Mouse (Mus musculus) stomach, embryonic 16.5 days (tissue): Measurements from ENCODE around the gene Rela. TPM values are rescaled to one million over a fixed set of nuclear protein-coding genes. Genes with fewer than 3 reads are reported as not detected.

Experiments
- ATAC-seq: fragments of 200-750 bp; cut with Nextera tagmentation; 2 replicates; pipeline ENCODE4 v1.8.0; 2017; ENCODE audit warnings: moderate number of reproducible peaks, moderate TSS enrichment; ENCODE audit not compliant: insufficient read depth, low FRiP score
- H3K27ac ChIP-seq: fragments of 300-500 bp; sonication (generic); 2 replicates; pipeline ENCODE4 v1.5.1; 2014; ENCODE audit warnings: low read length
- H3K27me3 ChIP-seq: fragments of 300-500 bp; sonication (generic); 2 replicates; pipeline ENCODE4 v1.6.1; 2014; ENCODE audit warnings: low read length, control low read depth, mixed read lengths; ENCODE audit not compliant: control insufficient read depth, insufficient read depth
- H3K36me3 ChIP-seq: fragments of 300-500 bp; sonication (generic); 2 replicates; pipeline ENCODE4 v1.6.1; 2014; ENCODE audit warnings: low read length; ENCODE audit not compliant: control insufficient read depth, insufficient read depth
- H3K4me1 ChIP-seq: fragments of 300-500 bp; sonication (generic); 2 replicates; pipeline ENCODE4 v1.6.1; 2014; ENCODE audit warnings: low read length, control low read depth, mixed read lengths; ENCODE audit not compliant: control insufficient read depth, insufficient read depth
- H3K4me2 ChIP-seq: fragments of 300-500 bp; sonication (generic); 2 replicates; pipeline ENCODE4 v1.6.1; 2014; ENCODE audit warnings: low read depth, low read length, mixed read lengths
- H3K4me3 ChIP-seq: fragments of 300-500 bp; sonication (generic); replicated peaks from 2 replicates; pipeline ENCODE4 v1.5.1; 2014; ENCODE audit warnings: mild to moderate bottlenecking, low read length
- H3K9ac ChIP-seq: fragments of 300-500 bp; sonication (generic); 2 replicates; pipeline ENCODE4 v1.6.1; 2014; ENCODE audit warnings: low read length
- H3K9me3 ChIP-seq: fragments of 300-500 bp; sonication (generic); replicated peaks from 2 replicates; pipeline ENCODE4 v1.6.1; 2016; ENCODE audit warnings: low read length, control low read depth; ENCODE audit not compliant: control insufficient read depth
- WGBS: fragments of 180-500 bp; shearing (Covaris S2); extraction: QIAGEN DNeasy Blood & Tissue Kit; methylation state at CpG from one replicate; pipeline ENCODE4 v1.1.7; 2014; 5-methylcytosine and 5-hydroxymethylcytosine counted together
- polyA plus RNA-seq: library from polyadenylated mRNA; unstranded; fragments of >200 nt; fragmentation: Nextera tagmentation; extraction: Ambion mirVana; gene quantifications from 2 replicates; pipeline ENCODE4 v1.2.1, GENCODE M21; 2015

Rela gene
- polyA plus RNA-seq, 1 experiment from 2014 or later, result 47.9 TPM

GRCm38 (mm10) chr19:5621884-5622283, 15.4 kb upstream of the Rela start:
- H3K36me3 ChIP-seq, result no peaks in the 10 kb centered on the region
- no peaks in the 10 kb centered on the region; the same call in 1 of the 2 replicates for H3K27me3 ChIP-seq
- no peak overlapping the region for H3K4me3 ChIP-seq
- ATAC-seq, result no peak
- no peaks in the 10 kb centered on the region for H3K4me1 ChIP-seq
- no peaks in the 10 kb centered on the region for H3K9me3 ChIP-seq
- no peak overlapping the region for H3K27ac ChIP-seq
- H3K4me2 ChIP-seq, result no peak overlapping the region
- no peak overlapping the region for H3K9ac ChIP-seq
- 68% methylated on average over 5 of the region's 5 CpGs for WGBS

GRCm38 (mm10) chr19:5625311-5625710, 12.0 kb upstream of the Rela start:
- ATAC-seq, result no peak

GRCm38 (mm10) chr19:5629907-5630306, 7.4 kb upstream of the Rela start:
- H3K4me2 ChIP-seq, result no peak overlapping the region
- H3K27me3 ChIP-seq, result no peaks in the 10 kb centered on the region
- no peak for ATAC-seq
- H3K9me3 ChIP-seq, result no peaks in the 10 kb centered on the region
- H3K27ac ChIP-seq, result no peak overlapping the region
- H3K9ac ChIP-seq, result no peak overlapping the region
- H3K36me3 ChIP-seq, result no peaks in the 10 kb centered on the region
- H3K4me1 ChIP-seq, result no peaks in the 10 kb centered on the region
- no peak overlapping the region for H3K4me3 ChIP-seq

More at GRCm38 (mm10) chr19:5625311-5625710, 12.0 kb upstream of the Rela start:
- H3K9me3 ChIP-seq, result no peaks in the 10 kb centered on the region
- no peak overlapping the region for H3K9ac ChIP-seq
- no peak overlapping the region for H3K27ac ChIP-seq
- H3K4me2 ChIP-seq, result no peak overlapping the region
- H3K4me3 ChIP-seq, result no peak overlapping the region
- H3K27me3 ChIP-seq, result no peaks in the 10 kb centered on the region; the same call in 1 of the 2 replicates
- WGBS, result 83% methylated on average over 8 of the region's 8 CpGs
- no peaks in the 10 kb centered on the region for H3K4me1 ChIP-seq
- H3K36me3 ChIP-seq, result no peaks in the 10 kb centered on the region

- no peak for ATAC-seq
- no peak overlapping the region for H3K4me2 ChIP-seq
- WGBS, result 77% methylated on average over 9 of the region's 9 CpGs
- no peaks in the 10 kb centered on the region for H3K36me3 ChIP-seq
- H3K9me3 ChIP-seq, result no peaks in the 10 kb centered on the region
- no peak overlapping the region for H3K9ac ChIP-seq
- no peaks in the 10 kb centered on the region for H3K27me3 ChIP-seq
- no peak overlapping the region for H3K27ac ChIP-seq
- H3K4me3 ChIP-seq, result no peak overlapping the region
- H3K4me1 ChIP-seq, result peaks cover 8% of the 10 kb centered on the region
Observed at GRCm38 (mm10) chr19:5632120-5632519, 5.2 kb upstream of the Rela start.

- 68% methylated on average over 7 of the region's 7 CpGs for WGBS
- no peak overlapping the region for H3K4me3 ChIP-seq
- ATAC-seq, result no peak
- no peaks in the 10 kb centered on the region for H3K27me3 ChIP-seq
- peaks cover 22% of the 10 kb centered on the region for H3K4me1 ChIP-seq
- peaks cover 7% of the 10 kb centered on the region; the same call in 1 of the 2 replicates for H3K36me3 ChIP-seq
- H3K9ac ChIP-seq, result no peak overlapping the region; the same call in 1 of the 2 replicates
- no peak overlapping the region; the same call in 1 of the 2 replicates for H3K27ac ChIP-seq
- peak overlapping the region; percentile 97 for H3K4me2 ChIP-seq
- no peaks in the 10 kb centered on the region for H3K9me3 ChIP-seq
Observed at GRCm38 (mm10) chr19:5636036-5636570, 1.2 kb upstream of the Rela start.

GRCm38 (mm10) chr19:5636571-5637041, 677 bp upstream of the Rela start:
- Histone ChIP-seq H3K9me3 (no peaks in the 10 kb centered on the region), H3K4me1 (peaks cover 22% of the 10 kb centered on the region), H3K9ac (peak overlapping the region; percentile 96), H3K4me3 (peak overlapping the region; percentile 87), H3K4me2 (peak overlapping the region; percentile 97), H3K27ac (peak overlapping the region; percentile 97), H3K27me3 (no peaks in the 10 kb centered on the region), H3K36me3 (peaks cover 12% of the 10 kb centered on the region; the same call in 1 of the 2 replicates)
- 31% methylated on average over 12 of the region's 12 CpGs for WGBS
- ATAC-seq, result no peak

- H3K27me3 ChIP-seq, result no peaks in the 10 kb centered on the region
- peaks cover 26% of the 10 kb centered on the region for H3K36me3 ChIP-seq
- WGBS, result 89% methylated on average over 18 of the region's 18 CpGs
- ATAC-seq, result no peak
- H3K9me3 ChIP-seq, result no peaks in the 10 kb centered on the region
- peaks cover 22% of the 10 kb centered on the region for H3K4me1 ChIP-seq
- peak overlapping the region; percentile 96 for H3K9ac ChIP-seq
- H3K4me3 ChIP-seq, result peak overlapping the region; percentile 87
- peak overlapping the region; percentile 97; the same call in 1 of the 2 replicates for H3K27ac ChIP-seq
- peak overlapping the region; percentile 97 for H3K4me2 ChIP-seq
Observed at GRCm38 (mm10) chr19:5638416-5639005, 1.2 kb downstream of the Rela start.

- no peaks in the 10 kb centered on the region for H3K9me3 ChIP-seq
- peaks cover 22% of the 10 kb centered on the region for H3K4me1 ChIP-seq
- no peak overlapping the region for H3K4me3 ChIP-seq
- WGBS, result 47% methylated on average over 9 of the region's 9 CpGs
- no peak overlapping the region for H3K4me2 ChIP-seq
- H3K36me3 ChIP-seq, result peaks cover 28% of the 10 kb centered on the region
- peak overlapping the region; percentile 19; the same call in 1 of the 2 replicates for H3K9ac ChIP-seq
- ATAC-seq, result no peak
- H3K27ac ChIP-seq, result no peak overlapping the region
- no peaks in the 10 kb centered on the region for H3K27me3 ChIP-seq
Observed at GRCm38 (mm10) chr19:5640339-5640738, 3.1 kb downstream of the Rela start.

GRCm38 (mm10) chr19:5641021-5641420, 3.7 kb downstream of the Rela start:
- ATAC-seq, result no peak
- 85% methylated on average over 16 of the region's 17 CpGs for WGBS
- H3K36me3 ChIP-seq, result peaks cover 35% of the 10 kb centered on the region

More at GRCm38 (mm10) chr19:5641021-5641420, 3.7 kb downstream of the Rela start:
- no peak overlapping the region for H3K4me2 ChIP-seq
- peaks cover 22% of the 10 kb centered on the region for H3K4me1 ChIP-seq
- H3K4me3 ChIP-seq, result no peak overlapping the region
- no peaks in the 10 kb centered on the region for H3K27me3 ChIP-seq
- H3K27ac ChIP-seq, result no peak overlapping the region
- no peak overlapping the region for H3K9ac ChIP-seq
- H3K9me3 ChIP-seq, result no peaks in the 10 kb centered on the region
